Mouse (Mus musculus) forebrain, embryonic 10.5 days (tissue): ENCODE data around the gene Rnf150. TPM values are rescaled to one million over a fixed set of nuclear protein-coding genes. Genes with fewer than 3 reads are reported as not detected.

Experiments used
- DNase-seq: peaks from one replicate; pipeline ENCODE4 v3.0.0-alpha.2; 2017; ENCODE audit warnings: low spot score; ENCODE audit errors: extremely low spot score
- H3K27ac ChIP-seq: fragments of 300-500 bp; sonication (generic); 2 replicates; pipeline ENCODE4 v1.5.1; 2016; ENCODE audit warnings: mild to moderate bottlenecking
- H3K27me3 ChIP-seq: fragments of 300-500 bp; sonication (generic); 2 replicates; pipeline ENCODE4 v1.6.1; 2016; ENCODE audit warnings: mild to moderate bottlenecking; ENCODE audit not compliant: poor library complexity, severe bottlenecking
- H3K36me3 ChIP-seq: fragments of 300-500 bp; sonication (generic); replicated peaks from 2 replicates; pipeline ENCODE4 v1.6.1; 2016; ENCODE audit warnings: mild to moderate bottlenecking, moderate library complexity
- H3K4me1 ChIP-seq: fragments of 300-500 bp; sonication (generic); 2 replicates; pipeline ENCODE4 v1.6.1; 2016
- H3K4me3 ChIP-seq: fragments of 300-500 bp; sonication (generic); 2 replicates; pipeline ENCODE4 v1.5.1; 2016; ENCODE audit warnings: mild to moderate bottlenecking, moderate library complexity
- H3K9me3 ChIP-seq: fragments of 300-500 bp; sonication (generic); 2 replicates; pipeline ENCODE4 v1.6.1; 2016; ENCODE audit warnings: mild to moderate bottlenecking, moderate library complexity
- WGBS: fragments of 180-500 bp; shearing (Covaris S2); methylation state at CpG from one replicate; pipeline ENCODE4 v1.1.7; 2016; 5-methylcytosine and 5-hydroxymethylcytosine counted together
- polyA plus RNA-seq: library from polyadenylated mRNA; unstranded; fragments of >200 nt; fragmentation: Nextera tagmentation; extraction: Ambion mirVana; gene quantifications from 2 replicates; pipeline ENCODE4 v1.2.1, GENCODE M21; 2016

The Rnf150 gene
- polyA plus RNA-seq, 1 experiment from 2014 or later, result 1.3 TPM

DNA sequence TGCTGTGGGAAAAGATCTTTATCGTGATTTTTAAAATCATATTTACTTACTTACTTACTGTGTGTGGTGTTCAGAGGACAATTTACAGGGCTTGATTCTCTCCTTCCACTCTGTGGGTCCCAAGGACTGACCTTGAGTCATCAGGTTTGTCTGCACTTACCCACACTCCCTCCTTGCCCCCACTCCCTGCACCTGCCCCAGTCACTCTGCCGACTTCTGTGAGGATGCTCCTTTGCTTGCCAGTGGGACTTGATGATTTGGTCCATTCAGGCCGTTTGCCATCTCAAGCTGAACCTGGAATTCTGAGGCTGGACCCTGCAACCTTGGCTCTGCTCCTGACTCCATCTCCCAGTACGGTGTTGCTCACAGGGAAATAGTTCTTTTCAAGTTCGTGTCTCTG lies 63.4 kb downstream of the Rnf150 start:
- Histone ChIP-seq H3K9me3 (no peaks in the 10 kb centered on the region), H3K4me1 (peaks cover 1% of the 10 kb centered on the region; the same call in 1 of the 2 replicates), H3K4me3 (no peak overlapping the region), H3K36me3 (no peaks in the 10 kb centered on the region), H3K27me3 (no peaks in the 10 kb centered on the region), H3K27ac (no peak overlapping the region)
- DNase-seq, result no peak
- WGBS, result 90% methylated on average over 5 of the region's 5 CpGs

DNA sequence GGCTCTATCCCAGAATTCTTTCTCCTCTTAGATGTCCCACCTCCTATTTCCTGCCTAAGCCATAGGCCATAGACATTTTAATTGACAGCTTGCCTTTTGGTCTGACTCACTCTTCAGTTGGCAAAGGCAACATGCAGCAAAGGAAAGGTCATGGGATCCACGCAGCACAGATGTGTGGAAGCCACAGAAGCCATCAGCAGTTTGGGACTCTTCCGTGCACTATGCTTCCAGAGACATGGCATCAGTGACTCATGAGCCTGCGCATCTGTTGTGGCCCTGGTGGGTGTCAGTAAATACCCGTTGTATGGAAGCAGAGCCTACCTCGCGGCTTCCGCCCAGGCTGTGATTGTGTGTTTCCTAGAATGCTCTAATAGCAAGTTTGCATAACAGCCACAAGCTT lies 68.4 kb downstream of the Rnf150 start:
- Histone ChIP-seq H3K27me3 (no peaks in the 10 kb centered on the region), H3K36me3 (no peaks in the 10 kb centered on the region), H3K4me3 (no peak overlapping the region)

DNA sequence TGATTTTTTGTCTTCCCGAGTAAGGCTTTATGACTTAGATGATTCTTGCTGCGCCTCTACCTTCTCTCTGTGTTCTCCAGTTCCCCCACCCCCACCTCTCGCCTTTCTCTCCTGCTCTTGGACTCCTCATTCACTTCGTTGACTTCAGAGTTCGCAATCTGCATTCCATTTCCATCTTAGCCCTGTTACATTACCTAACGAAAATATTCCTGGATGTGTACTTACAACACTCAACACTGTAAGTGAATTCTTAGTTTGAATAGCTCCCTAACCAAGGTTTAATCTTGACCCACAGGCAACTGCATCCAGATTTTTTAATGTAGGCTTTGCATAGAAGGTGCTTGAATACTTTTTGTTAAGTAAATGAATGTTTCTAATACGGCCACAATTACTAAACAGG lies 73.0 kb downstream of the Rnf150 start:
- H3K4me3 ChIP-seq, result no peak overlapping the region
- H3K9me3 ChIP-seq, result no peaks in the 10 kb centered on the region
- no peaks in the 10 kb centered on the region for H3K27me3 ChIP-seq
- H3K36me3 ChIP-seq, result no peaks in the 10 kb centered on the region
- DNase-seq, result no peak
- H3K27ac ChIP-seq, result no peak overlapping the region
- H3K4me1 ChIP-seq, result peaks cover 8% of the 10 kb centered on the region
- 87% methylated on average over 7 of the region's 7 CpGs for WGBS

More for the DNA sequence above, 68.4 kb downstream of the Rnf150 start:
- no peaks in the 10 kb centered on the region for H3K9me3 ChIP-seq
- WGBS, result 88% methylated on average over 7 of the region's 7 CpGs
- H3K4me1 ChIP-seq, result peaks cover 5% of the 10 kb centered on the region; the same call in 1 of the 2 replicates
- no peak overlapping the region for H3K27ac ChIP-seq
- DNase-seq, result no peak

DNA sequence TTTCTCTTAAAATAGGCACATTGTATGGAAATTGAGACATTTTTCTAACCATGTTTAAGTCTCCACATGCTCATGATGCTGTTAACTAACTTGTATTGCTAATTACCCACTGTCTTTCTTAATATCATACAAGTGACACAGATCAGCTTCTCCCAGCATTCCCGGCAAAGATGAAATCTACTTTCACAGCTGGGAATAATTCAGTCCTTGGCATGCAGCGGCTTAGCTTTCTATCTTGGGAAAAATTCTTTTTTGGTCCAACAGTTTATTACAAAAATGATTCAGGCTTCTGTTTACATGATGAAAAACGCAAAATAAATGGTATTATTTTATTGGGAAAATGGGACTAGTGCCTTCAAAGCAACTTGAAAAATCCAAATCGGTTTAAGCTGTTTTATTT lies 73.7 kb downstream of the Rnf150 start:
- no peak for DNase-seq

DNA sequence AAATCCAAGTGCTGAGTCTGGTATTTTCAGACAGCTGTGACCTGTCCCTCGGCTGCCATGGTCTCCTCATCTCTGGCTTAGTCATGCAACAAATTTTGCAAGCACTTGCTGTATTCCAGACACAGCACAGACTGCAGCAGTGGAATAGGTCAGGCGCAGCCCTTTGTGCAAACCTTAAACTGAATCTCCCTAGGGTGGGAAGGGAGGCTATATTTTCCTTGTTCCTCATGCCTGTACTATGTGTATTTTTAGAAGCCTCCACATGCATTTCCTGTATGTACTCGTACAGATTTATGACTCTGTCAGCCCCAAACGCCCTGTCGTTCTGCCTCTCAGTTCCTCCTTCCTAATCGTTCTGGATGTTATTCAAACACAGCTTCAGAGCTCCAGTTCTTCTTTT lies 76.8 kb downstream of the Rnf150 start:
- 87% methylated on average over 6 of the region's 6 CpGs for WGBS
- Histone ChIP-seq H3K4me1 (peaks cover 18% of the 10 kb centered on the region), H3K9me3 (no peaks in the 10 kb centered on the region)

More for the DNA sequence above, 73.7 kb downstream of the Rnf150 start:
- Histone ChIP-seq H3K9me3 (no peaks in the 10 kb centered on the region), H3K27ac (no peak overlapping the region), H3K4me1 (peaks cover 4% of the 10 kb centered on the region; the same call in 1 of the 2 replicates), H3K27me3 (no peaks in the 10 kb centered on the region), H3K36me3 (no peaks in the 10 kb centered on the region), H3K4me3 (no peak overlapping the region)
- 87% methylated on average over 4 of the region's 4 CpGs for WGBS

DNA sequence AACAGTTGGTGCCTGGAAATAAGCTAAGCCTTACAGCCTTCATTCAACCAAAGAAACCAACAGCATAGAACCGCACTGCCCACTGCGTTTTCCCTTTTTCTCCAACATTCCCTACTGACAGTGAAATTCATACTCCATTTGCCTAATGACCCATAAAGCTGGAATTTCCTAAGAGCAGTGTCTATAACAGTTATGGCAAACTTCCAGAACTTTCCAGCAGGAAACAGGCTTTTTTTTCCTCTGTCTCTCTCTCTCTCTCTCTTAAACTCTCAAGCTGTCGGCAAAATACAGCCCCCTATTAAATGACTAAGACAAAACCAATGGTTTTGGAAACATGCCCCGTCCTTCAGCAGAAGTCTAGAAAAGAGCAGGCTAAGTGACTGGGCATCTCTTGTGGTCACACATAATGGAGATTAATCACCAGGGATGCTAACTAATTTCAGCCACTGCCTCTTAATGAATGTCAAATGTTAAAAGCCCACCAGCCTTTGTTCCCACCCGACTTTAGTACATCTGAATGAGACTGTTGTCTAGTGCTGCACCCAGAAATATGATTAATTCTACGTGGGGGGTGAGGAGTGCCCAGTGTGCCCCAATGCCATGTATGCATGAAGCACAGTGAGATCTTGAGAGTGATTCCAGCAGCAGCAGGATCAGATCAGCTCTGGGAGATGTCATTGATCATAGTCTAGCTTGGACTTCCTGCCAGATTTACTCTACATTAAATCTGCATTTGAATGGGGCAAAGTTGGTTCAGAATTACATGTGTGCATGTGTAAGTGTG lies 80.3 kb downstream of the Rnf150 start:
- H3K4me1 ChIP-seq, result peaks cover 20% of the 10 kb centered on the region
- no peak for DNase-seq
- no peak overlapping the region for H3K27ac ChIP-seq
- H3K9me3 ChIP-seq, result no peaks in the 10 kb centered on the region
- no peaks in the 10 kb centered on the region for H3K36me3 ChIP-seq
- 51% methylated on average over 6 of the region's 6 CpGs for WGBS
- H3K27me3 ChIP-seq, result no peaks in the 10 kb centered on the region
- no peak overlapping the region for H3K4me3 ChIP-seq

More for the DNA sequence above, 76.8 kb downstream of the Rnf150 start:
- Histone ChIP-seq H3K4me3 (no peak overlapping the region), H3K27ac (no peak overlapping the region), H3K27me3 (no peaks in the 10 kb centered on the region), H3K36me3 (no peaks in the 10 kb centered on the region)
- no peak for DNase-seq

DNA sequence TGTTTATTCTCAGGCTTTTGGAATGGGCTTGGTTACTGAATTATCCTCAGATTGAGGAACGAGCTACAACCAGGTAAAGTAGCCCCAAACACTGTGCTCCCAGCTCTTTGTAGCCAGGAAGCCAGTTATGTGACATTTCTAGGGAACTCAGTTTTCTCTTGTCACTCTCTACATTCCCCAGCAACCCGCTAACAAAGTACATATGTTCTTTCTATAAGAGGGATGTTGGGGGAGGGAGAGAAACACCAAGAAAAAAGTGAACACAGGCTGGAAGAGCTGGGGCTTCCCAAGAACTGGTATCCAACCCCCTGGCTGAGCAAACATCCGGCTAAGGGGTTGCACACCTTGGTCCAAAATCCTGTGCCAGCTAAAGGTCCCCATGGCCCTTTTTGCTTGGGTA lies 82.7 kb downstream of the Rnf150 start:
- no peak overlapping the region for H3K4me3 ChIP-seq
- H3K9me3 ChIP-seq, result peaks cover 3% of the 10 kb centered on the region; the same call in 1 of the 2 replicates
- WGBS, result 71% methylated on average over 3 of the region's 3 CpGs
- H3K36me3 ChIP-seq, result no peaks in the 10 kb centered on the region
- H3K4me1 ChIP-seq, result peaks cover 20% of the 10 kb centered on the region
- no peaks in the 10 kb centered on the region for H3K27me3 ChIP-seq
- no peak for DNase-seq
- H3K27ac ChIP-seq, result no peak overlapping the region

DNA sequence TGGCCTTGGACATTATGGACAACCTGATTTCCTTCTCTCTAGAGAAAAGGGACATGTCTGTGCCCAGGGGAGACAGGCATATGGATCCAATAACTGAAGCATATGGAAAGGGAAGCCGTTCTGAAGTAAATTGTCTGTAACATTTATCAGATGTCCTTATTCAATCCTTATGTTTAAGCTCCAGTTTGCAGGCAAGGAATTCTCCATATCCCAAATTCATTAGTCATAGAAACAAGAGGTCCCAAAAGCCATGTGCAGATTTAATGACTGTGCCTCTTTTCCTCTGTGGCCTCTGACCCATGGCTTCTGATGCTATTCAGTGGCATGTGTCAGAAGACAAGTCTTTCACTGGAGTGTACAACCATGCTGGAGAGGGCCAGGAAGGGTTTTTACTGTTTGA lies 83.5 kb downstream of the Rnf150 start:
- Histone ChIP-seq H3K36me3 (no peaks in the 10 kb centered on the region), H3K4me3 (no peak overlapping the region), H3K27me3 (no peaks in the 10 kb centered on the region), H3K4me1 (peaks cover 20% of the 10 kb centered on the region), H3K27ac (no peak overlapping the region), H3K9me3 (peaks cover 3% of the 10 kb centered on the region; the same call in 1 of the 2 replicates)
- DNase-seq, result no peak
- WGBS, result 74% methylated on average over 1 of the region's 1 CpGs

DNA sequence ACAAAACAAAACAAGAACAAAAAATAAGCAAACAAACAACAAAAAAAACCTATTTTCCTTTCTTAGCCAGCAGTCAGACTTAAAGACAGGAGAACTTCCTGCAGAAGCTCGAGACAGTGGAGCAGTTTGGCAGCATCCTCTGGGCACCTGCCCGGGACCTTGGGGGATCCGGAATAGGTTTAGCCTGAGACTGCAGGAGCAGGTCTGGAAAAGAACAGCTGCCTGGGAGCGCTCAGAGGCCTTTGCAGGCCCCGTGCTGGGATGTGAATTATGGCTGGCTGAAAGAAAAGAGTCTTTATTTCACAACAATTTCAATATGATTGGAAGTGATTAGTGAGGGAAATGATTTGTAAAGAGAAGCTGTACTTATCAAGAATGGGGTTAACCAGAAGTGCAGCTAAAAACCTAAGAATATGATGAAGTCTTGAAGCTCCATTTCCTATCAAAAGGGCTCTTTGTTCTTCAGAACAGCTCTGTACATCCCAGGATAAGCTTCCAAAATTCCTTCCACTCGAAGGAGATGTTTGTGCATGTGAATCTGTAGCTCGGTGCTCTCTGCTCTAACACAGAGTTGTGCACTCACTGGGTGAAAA lies 92.1 kb downstream of the Rnf150 start:
- WGBS, result 59% methylated on average over 7 of the region's 7 CpGs

DNA sequence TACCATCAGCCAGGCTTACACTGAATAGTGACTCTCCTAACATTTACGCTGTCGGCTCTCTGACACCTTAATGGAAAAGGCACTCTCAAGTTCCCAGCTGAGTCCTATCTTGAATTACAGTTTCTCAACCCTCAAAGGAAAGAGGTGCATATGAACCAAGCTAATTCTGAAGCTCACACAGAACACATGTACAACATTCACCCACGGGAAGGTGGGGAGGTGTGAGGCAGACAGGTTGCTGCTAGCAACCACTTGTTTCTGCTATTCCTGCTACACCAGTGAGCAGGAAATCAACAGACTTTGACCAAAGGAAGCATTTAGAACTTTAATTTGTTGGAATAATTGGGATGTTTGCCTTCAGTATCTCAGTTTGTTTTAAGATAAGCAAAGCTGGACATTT lies 96.3 kb downstream of the Rnf150 start:
- Histone ChIP-seq H3K27me3 (no peaks in the 10 kb centered on the region), H3K9me3 (no peaks in the 10 kb centered on the region), H3K4me3 (no peak overlapping the region), H3K36me3 (no peaks in the 10 kb centered on the region), H3K27ac (no peak overlapping the region), H3K4me1 (peaks cover 4% of the 10 kb centered on the region; the same call in 1 of the 2 replicates)
- no peak for DNase-seq
- WGBS, result 82% methylated on average over 3 of the region's 3 CpGs

More for the DNA sequence above, 92.1 kb downstream of the Rnf150 start:
- Histone ChIP-seq H3K27me3 (no peaks in the 10 kb centered on the region), H3K4me1 (peaks cover 4% of the 10 kb centered on the region; the same call in 1 of the 2 replicates), H3K4me3 (no peak overlapping the region), H3K36me3 (no peaks in the 10 kb centered on the region), H3K27ac (no peak overlapping the region), H3K9me3 (no peaks in the 10 kb centered on the region; the same call in 1 of the 2 replicates)
- DNase-seq, result no peak

DNA sequence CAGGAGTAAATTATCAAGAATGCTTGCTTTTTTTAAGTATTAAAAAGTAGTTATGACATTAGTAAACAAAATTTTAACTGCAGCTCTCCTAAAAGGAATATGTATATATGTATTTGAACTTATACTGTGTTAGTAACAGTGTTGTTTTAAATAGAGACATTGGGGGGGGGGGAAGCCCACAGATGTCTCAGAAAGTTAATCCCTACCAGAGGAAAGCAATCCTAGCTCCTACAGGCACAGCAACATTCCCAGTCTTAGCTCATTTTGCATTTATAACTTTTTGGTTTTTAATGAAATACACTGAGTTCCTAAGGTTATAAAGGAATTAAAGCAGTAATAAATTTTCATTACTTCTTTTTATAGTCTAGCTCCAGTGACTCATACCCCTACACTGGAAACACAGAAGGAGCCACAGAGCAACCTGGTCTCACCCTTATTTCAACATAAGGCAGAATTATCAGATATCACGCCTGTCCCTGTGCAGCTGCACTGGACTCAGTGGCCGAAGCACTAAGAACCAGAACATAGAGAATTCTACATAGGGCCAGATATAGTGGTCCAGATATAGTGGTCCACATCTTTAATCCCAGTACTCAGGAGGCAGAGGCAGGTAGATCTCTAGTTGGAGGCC lies 96.9 kb downstream of the Rnf150 start:
- H3K27ac ChIP-seq, result no peak overlapping the region
- H3K9me3 ChIP-seq, result no peaks in the 10 kb centered on the region
- peaks cover 3% of the 10 kb centered on the region; the same call in 1 of the 2 replicates for H3K4me1 ChIP-seq
- no peak for DNase-seq
- 98% methylated on average over 2 of the region's 2 CpGs for WGBS
- H3K27me3 ChIP-seq, result no peaks in the 10 kb centered on the region
- no peaks in the 10 kb centered on the region for H3K36me3 ChIP-seq
- H3K4me3 ChIP-seq, result no peak overlapping the region

DNA sequence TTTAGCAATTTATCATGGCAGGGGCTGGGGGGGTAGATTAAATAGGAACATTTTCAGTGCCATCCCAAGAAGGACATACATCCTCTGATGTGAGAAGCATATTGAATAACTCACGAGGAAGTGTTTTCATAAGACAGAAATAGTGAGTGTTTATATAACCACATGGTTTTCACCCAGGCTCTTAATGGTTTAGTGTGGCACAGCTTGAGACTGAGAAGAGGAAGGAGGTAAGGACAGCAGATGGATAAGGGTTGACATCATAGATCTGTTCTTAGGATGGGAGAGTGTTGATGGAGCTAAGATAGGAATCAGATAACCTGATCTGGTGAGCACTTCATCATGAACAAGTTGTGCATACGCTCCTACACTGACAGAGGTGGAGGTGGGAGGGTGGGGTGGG lies 101.4 kb downstream of the Rnf150 start:
- Histone ChIP-seq H3K4me1 (peaks cover 18% of the 10 kb centered on the region), H3K36me3 (no peaks in the 10 kb centered on the region), H3K27me3 (no peaks in the 10 kb centered on the region), H3K4me3 (no peak overlapping the region), H3K27ac (no peak overlapping the region), H3K9me3 (no peaks in the 10 kb centered on the region)
- DNase-seq, result no peak
- 86% methylated on average over 2 of the region's 2 CpGs for WGBS
